Mouse (Mus musculus) spleen, adult 2 months (tissue): Measurements from ENCODE around the gene Ccser1.

Experiments used
- CTCF ChIP-seq: fragments of 200-500 bp; IDR thresholded peaks from 2 replicates; pipeline ENCODE4 v1.5.1; 2011; ENCODE audit warnings: mild to moderate bottlenecking, inconsistent platforms; ENCODE audit not compliant: insufficient read depth, insufficient read length, insufficient replicate concordance; ENCODE audit errors: extremely low read depth
- POLR2A ChIP-seq: fragments of 200-500 bp; IDR thresholded peaks from 2 replicates; pipeline ENCODE4 v1.6.1; 2011; ENCODE audit warnings: low read depth, low read length, inconsistent platforms

DNA sequence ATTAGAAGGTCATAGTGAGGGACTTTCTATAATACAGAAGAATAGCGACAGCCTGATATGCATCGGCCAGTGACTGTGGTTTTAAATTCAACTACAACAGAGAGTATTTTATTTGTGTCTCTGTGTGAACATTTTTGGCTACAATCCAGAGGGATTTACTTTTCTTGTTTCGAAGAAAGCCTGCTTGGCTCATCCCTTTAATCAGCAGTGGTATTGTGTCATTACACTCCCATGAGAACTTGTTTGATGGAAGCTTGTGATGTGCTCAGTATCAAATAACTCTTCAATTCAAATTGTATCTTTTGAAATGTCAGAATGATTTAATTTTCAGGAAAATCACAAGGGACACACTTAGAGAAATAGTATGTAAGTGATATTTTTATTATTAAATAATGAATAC is 342.0 kb downstream of the Ccser1 start:
- TF ChIP-seq POLR2A (no peak), CTCF (no peak)
